Mouse (Mus musculus) forebrain, embryonic 11.5 days (tissue): ENCODE measurements around the gene Snx19. TPM values are rescaled to one million over a fixed set of nuclear protein-coding genes. Genes with fewer than 3 reads are reported as not detected.

ENCODE experiments used
- ATAC-seq: fragments of 200-750 bp; cut with Nextera tagmentation; replicated peaks from 2 replicates; pipeline ENCODE4 v1.8.0; 2017; ENCODE audit warnings: moderate TSS enrichment; ENCODE audit not compliant: low FRiP score
- DNase-seq: peaks from one replicate; pipeline ENCODE4 v3.0.0-alpha.2; 2017; ENCODE audit warnings: low spot score
- H3K27ac ChIP-seq: fragments of 300-500 bp; sonication (generic); 2 replicates; pipeline ENCODE4 v1.5.1; 2014; ENCODE audit warnings: low read depth, low read length
- H3K27me3 ChIP-seq: fragments of 300-500 bp; sonication (generic); 2 replicates; pipeline ENCODE4 v1.6.1; 2014; ENCODE audit warnings: mild to moderate bottlenecking, low read length, mixed read lengths; ENCODE audit not compliant: control insufficient read depth, insufficient read depth
- H3K36me3 ChIP-seq: fragments of 300-500 bp; sonication (generic); 2 replicates; pipeline ENCODE4 v1.6.1; 2014; ENCODE audit warnings: mild to moderate bottlenecking, low read length, moderate library complexity, mixed read lengths; ENCODE audit not compliant: control insufficient read depth, insufficient read depth
- H3K4me1 ChIP-seq: fragments of 300-500 bp; sonication (generic); replicated peaks from 2 replicates; pipeline ENCODE4 v1.6.1; 2014; ENCODE audit warnings: low read length, mixed read lengths; ENCODE audit not compliant: control insufficient read depth, insufficient read depth
- H3K4me2 ChIP-seq: fragments of 300-500 bp; sonication (generic); 2 replicates; pipeline ENCODE4 v1.6.1; 2014; ENCODE audit warnings: low read depth, mild to moderate bottlenecking, low read length, moderate library complexity, mixed read lengths; ENCODE audit not compliant: severe bottlenecking
- H3K4me3 ChIP-seq: fragments of 300-500 bp; sonication (generic); 2 replicates; pipeline ENCODE4 v1.5.1; 2014; ENCODE audit warnings: low read depth, low read length
- H3K9ac ChIP-seq: fragments of 300-500 bp; sonication (generic); 2 replicates; pipeline ENCODE4 v1.6.1; 2014; ENCODE audit warnings: low read length
- H3K9me3 ChIP-seq: fragments of 300-500 bp; sonication (generic); 2 replicates; pipeline ENCODE4 v1.6.1; 2016; ENCODE audit warnings: low read length, mixed read lengths; ENCODE audit not compliant: control insufficient read depth
- WGBS: fragments of 180-500 bp; shearing (Covaris S2); extraction: QIAGEN DNeasy Blood & Tissue Kit; methylation state at CpG from one replicate; pipeline ENCODE4 v1.1.7; 2014; 5-methylcytosine and 5-hydroxymethylcytosine counted together
- polyA plus RNA-seq: library from polyadenylated mRNA; unstranded; fragments of >200 nt; fragmentation: Nextera tagmentation; extraction: Ambion mirVana; gene quantifications from 2 replicates; pipeline ENCODE4 v1.2.1, GENCODE M21; 2014

The Snx19 gene
- 25.4 and 25.9 TPM in 2 replicates for polyA plus RNA-seq

- Histone ChIP-seq H3K27ac (no peak within 1 kb of the TSS), H3K4me2 (peak within 1 kb of the TSS; percentile 78), H3K4me3 (peak within 1 kb of the TSS; percentile 75), H3K4me1 (peaks cover 7% of the 10 kb centered on the region), H3K27me3 (no peaks in the 10 kb centered on the region), H3K9ac (peak within 1 kb of the TSS; percentile 79), H3K9me3 (no peaks in the 10 kb centered on the region), H3K36me3 (no peaks in the 10 kb centered on the region)
- WGBS, result 3% methylated on average over 53 of the region's 53 CpGs
- peak; percentile 97 for ATAC-seq
- DNase-seq, result peak; percentile 97
Measured at GRCm38 (mm10) chr9:30426882-30427632, at the start of gene Snx19. Snx19 (plus strand) TSS chr9:30427108.

- Histone ChIP-seq H3K9me3 (no peaks in the 10 kb centered on the region), H3K4me2 (no peak overlapping the region), H3K27ac (no peak overlapping the region), H3K4me1 (no peaks in the 10 kb centered on the region), H3K4me3 (no peak overlapping the region), H3K9ac (no peak overlapping the region), H3K36me3 (no peaks in the 10 kb centered on the region), H3K27me3 (no peaks in the 10 kb centered on the region)
- no peak for DNase-seq
- WGBS, result 95% methylated on average over 1 of the region's 1 CpGs
- no peak for ATAC-seq
Measured at GRCm38 (mm10) chr9:30400771-30401170, 26.1 kb upstream of the Snx19 start.

GRCm38 (mm10) chr9:30422940-30423339 is 4.0 kb upstream of the Snx19 start:
- ATAC-seq (no peak), DNase-seq (peak; percentile 72)
- H3K9me3 ChIP-seq, result no peaks in the 10 kb centered on the region
- H3K27me3 ChIP-seq, result no peaks in the 10 kb centered on the region
- no peak overlapping the region for H3K4me2 ChIP-seq
- no peak overlapping the region for H3K27ac ChIP-seq
- H3K4me3 ChIP-seq, result no peak overlapping the region
- 9% methylated on average over 1 of the region's 1 CpGs for WGBS
- H3K4me1 ChIP-seq, result peaks cover 4% of the 10 kb centered on the region
- H3K9ac ChIP-seq, result no peak overlapping the region
- no peaks in the 10 kb centered on the region for H3K36me3 ChIP-seq

GRCm38 (mm10) chr9:30425178-30425577 is 1.7 kb upstream of the Snx19 start:
- no peak overlapping the region for H3K4me2 ChIP-seq
- H3K27ac ChIP-seq, result no peak overlapping the region
- ATAC-seq, result no peak
- 88% methylated on average over 7 of the region's 7 CpGs for WGBS
- H3K9ac ChIP-seq, result no peak overlapping the region
- H3K27me3 ChIP-seq, result no peaks in the 10 kb centered on the region
- H3K4me1 ChIP-seq, result peaks cover 7% of the 10 kb centered on the region
- no peaks in the 10 kb centered on the region for H3K36me3 ChIP-seq
- no peak overlapping the region for H3K4me3 ChIP-seq
- no peak for DNase-seq
- H3K9me3 ChIP-seq, result no peaks in the 10 kb centered on the region

- 94% methylated on average over 5 of the region's 5 CpGs for WGBS
- H3K27ac ChIP-seq, result no peak overlapping the region
- H3K36me3 ChIP-seq, result no peaks in the 10 kb centered on the region; the same call in 1 of the 2 replicates
- no peaks in the 10 kb centered on the region for H3K27me3 ChIP-seq
- H3K4me3 ChIP-seq, result no peak overlapping the region
- DNase-seq (no peak), ATAC-seq (no peak)
- H3K4me1 ChIP-seq, result peaks cover 7% of the 10 kb centered on the region
- no peak overlapping the region for H3K9ac ChIP-seq
- H3K9me3 ChIP-seq, result no peaks in the 10 kb centered on the region
- no peak overlapping the region; the same call in 1 of the 2 replicates for H3K4me2 ChIP-seq
Measured at GRCm38 (mm10) chr9:30428231-30428630, 1.3 kb downstream of the Snx19 start.

- Histone ChIP-seq H3K4me3 (no peak overlapping the region), H3K4me2 (no peak overlapping the region), H3K27me3 (no peaks in the 10 kb centered on the region), H3K9me3 (no peaks in the 10 kb centered on the region), H3K9ac (no peak overlapping the region), H3K27ac (no peak overlapping the region), H3K36me3 (no peaks in the 10 kb centered on the region; the same call in 1 of the 2 replicates), H3K4me1 (peaks cover 7% of the 10 kb centered on the region)
- ATAC-seq (no peak), DNase-seq (no peak)
- WGBS, result 86% methylated on average over 5 of the region's 5 CpGs
Measured at GRCm38 (mm10) chr9:30430447-30430846, 3.5 kb downstream of the Snx19 start.

- no peaks in the 10 kb centered on the region for H3K9me3 ChIP-seq
- no peak overlapping the region for H3K4me2 ChIP-seq
- no peak for ATAC-seq
- no peak overlapping the region for H3K9ac ChIP-seq
- H3K36me3 ChIP-seq, result no peaks in the 10 kb centered on the region; the same call in 1 of the 2 replicates
- DNase-seq, result no peak
- H3K4me3 ChIP-seq, result no peak overlapping the region
- peaks cover 7% of the 10 kb centered on the region for H3K4me1 ChIP-seq
- H3K27me3 ChIP-seq, result no peaks in the 10 kb centered on the region
- H3K27ac ChIP-seq, result no peak overlapping the region
- WGBS, result 95% methylated on average over 11 of the region's 11 CpGs
Measured at GRCm38 (mm10) chr9:30431909-30432308, 5.0 kb downstream of the Snx19 start.

- no peak overlapping the region for H3K4me2 ChIP-seq
- no peaks in the 10 kb centered on the region for H3K27me3 ChIP-seq
- H3K9ac ChIP-seq, result no peak overlapping the region
- H3K4me3 ChIP-seq, result no peak overlapping the region
- H3K9me3 ChIP-seq, result no peaks in the 10 kb centered on the region
- DNase-seq (no peak), ATAC-seq (no peak)
- no peak overlapping the region for H3K27ac ChIP-seq
- H3K36me3 ChIP-seq, result no peaks in the 10 kb centered on the region; the same call in 1 of the 2 replicates
- 96% methylated on average over 4 of the region's 4 CpGs for WGBS
- H3K4me1 ChIP-seq, result no peaks in the 10 kb centered on the region; the same call in 1 of the 2 replicates
Measured at GRCm38 (mm10) chr9:30433914-30434313, 7.0 kb downstream of the Snx19 start.
